Mouse (Mus musculus): ENCODE results near the gene Greb1. TPM values are rescaled to one million over a fixed set of nuclear protein-coding genes. Genes with fewer than 3 reads are reported as not detected.
A peak's percentile ranks its signal among the peaks of the same experiment; 100 is the strongest.

The Greb1 gene
- polyA plus RNA-seq, 1 experiment from 2014 or later: 5.6 TPM

DNA sequence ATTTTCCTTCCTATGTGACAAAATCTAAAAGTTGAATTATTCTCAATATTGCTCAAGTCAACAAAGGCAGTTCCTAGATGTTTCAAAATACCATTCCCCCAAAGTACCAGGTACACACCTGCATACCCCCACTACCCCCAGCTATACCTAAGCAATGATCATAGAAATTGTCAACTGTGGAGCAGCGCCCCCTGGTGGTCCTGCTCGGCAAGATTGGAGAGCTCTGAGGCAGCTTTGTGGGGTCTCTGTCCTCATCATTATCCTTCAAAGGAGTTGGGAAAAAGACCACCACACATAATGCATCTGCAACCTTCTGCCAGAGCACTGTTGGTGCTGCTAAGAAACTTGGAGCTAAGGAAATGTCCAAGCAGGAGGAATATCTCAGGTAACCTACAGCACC lies 46.4 kb downstream of the Greb1 start:
- WGBS: 2% methylated on average over 2 of the region's 2 CpGs
- no peak overlapping the region for H3K9ac ChIP-seq
- H3K9me3 ChIP-seq: no peaks in the 10 kb centered on the region
- no peaks in the 10 kb centered on the region for H3K27me3 ChIP-seq
- no peak overlapping the region for H3K4me2 ChIP-seq (replicated peaks)
- no peak for ATAC-seq (ENCODE audit: insufficient number of reproducible peaks, insufficient read depth, low FRiP score, low TSS enrichment)
- H3K27ac ChIP-seq: no peak overlapping the region
- H3K4me3 ChIP-seq: no peak overlapping the region
- no peaks in the 10 kb centered on the region for H3K4me1 ChIP-seq
- H3K36me3 ChIP-seq: no peaks in the 10 kb centered on the region

DNA sequence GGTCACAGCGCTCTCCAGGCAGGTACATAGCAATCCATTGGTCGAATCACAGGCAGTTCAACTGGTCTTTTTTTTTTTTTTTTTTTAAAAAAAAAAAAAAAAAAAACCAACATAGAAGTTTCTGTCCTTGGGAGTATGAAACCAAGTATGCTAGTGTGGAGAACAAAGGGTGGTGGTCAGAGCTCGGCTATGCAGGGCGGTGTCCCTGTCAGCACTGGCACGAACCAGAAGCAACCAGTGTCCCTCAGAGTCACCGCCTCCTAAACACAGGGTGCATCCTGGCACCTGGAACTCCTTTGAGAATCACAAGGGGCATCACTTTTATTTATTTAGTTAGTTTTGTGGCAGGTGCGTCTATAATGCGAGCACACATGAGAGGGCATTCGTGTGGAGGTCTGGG lies 47.1 kb downstream of the Greb1 start:
- WGBS: 83% methylated on average over 9 of the region's 9 CpGs
- ATAC-seq (ENCODE audit: insufficient number of reproducible peaks, insufficient read depth, low FRiP score, low TSS enrichment): no peak
- Histone ChIP-seq H3K36me3 (no peaks in the 10 kb centered on the region), H3K4me3 (no peak overlapping the region), H3K27ac (no peak overlapping the region), H3K4me2 (replicated peaks) (no peak overlapping the region), H3K4me1 (no peaks in the 10 kb centered on the region), H3K9ac (no peak overlapping the region), H3K9me3 (no peaks in the 10 kb centered on the region), H3K27me3 (no peaks in the 10 kb centered on the region)

DNA sequence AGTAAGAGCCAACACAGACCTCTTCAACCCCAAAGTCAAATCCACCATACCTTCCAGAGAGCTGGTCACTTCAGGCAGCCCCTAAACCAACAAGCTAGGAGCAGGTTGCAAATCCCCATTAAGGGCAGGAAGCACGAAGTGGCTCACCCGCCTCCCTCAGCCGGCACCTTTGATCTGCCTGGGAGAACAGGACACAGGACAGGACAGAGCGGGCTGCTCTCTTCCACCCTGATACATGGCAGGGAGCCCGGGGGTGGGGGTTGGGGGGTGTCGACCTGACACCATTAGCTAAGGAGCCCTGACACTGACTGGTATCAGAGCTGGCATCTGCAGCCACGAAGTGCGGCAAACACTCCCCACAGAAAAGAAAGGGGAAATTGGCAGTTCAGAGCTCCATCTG lies 47.6 kb downstream of the Greb1 start:
- Histone ChIP-seq H3K36me3 (no peaks in the 10 kb centered on the region), H3K9me3 (no peaks in the 10 kb centered on the region), H3K4me2 (replicated peaks) (no peak overlapping the region), H3K4me1 (no peaks in the 10 kb centered on the region), H3K9ac (no peak overlapping the region), H3K27me3 (no peaks in the 10 kb centered on the region), H3K4me3 (no peak overlapping the region), H3K27ac (no peak overlapping the region)
- WGBS: 49% methylated on average over 8 of the region's 8 CpGs
- 0 out of 2 replicates have a peak, but pooled peaks have one; percentile 6 for ATAC-seq (ENCODE audit: insufficient number of reproducible peaks, insufficient read depth, low FRiP score, low TSS enrichment)

GRCm38 (mm10) chr12:16752236-16752840 lies 48.3 kb downstream of the Greb1 start:
- H3K9me3 ChIP-seq: no peaks in the 10 kb centered on the region

GRCm38 (mm10) chr12:16751609-16752008 lies 49.1 kb downstream of the Greb1 start:
- H3K36me3 ChIP-seq: no peaks in the 10 kb centered on the region
- H3K27ac ChIP-seq: no peak overlapping the region
- no peak overlapping the region for H3K4me2 ChIP-seq (replicated peaks)
- H3K27me3 ChIP-seq: no peaks in the 10 kb centered on the region
- H3K9me3 ChIP-seq: no peaks in the 10 kb centered on the region
- no peak for ATAC-seq (ENCODE audit: insufficient number of reproducible peaks, insufficient read depth, low FRiP score, low TSS enrichment)
- H3K4me3 ChIP-seq: no peak overlapping the region
- no peak overlapping the region for H3K9ac ChIP-seq
- H3K4me1 ChIP-seq: no peaks in the 10 kb centered on the region
- WGBS: 89% methylated on average over 6 of the region's 6 CpGs

More at GRCm38 (mm10) chr12:16752236-16752840, 48.3 kb downstream of the Greb1 start:
- ATAC-seq (ENCODE audit: insufficient number of reproducible peaks, insufficient read depth, low FRiP score, low TSS enrichment): no peak
- Histone ChIP-seq H3K4me1 (no peaks in the 10 kb centered on the region), H3K9ac (no peak overlapping the region), H3K4me2 (replicated peaks) (no peak overlapping the region), H3K27ac (no peak overlapping the region), H3K27me3 (no peaks in the 10 kb centered on the region), H3K36me3 (no peaks in the 10 kb centered on the region), H3K4me3 (no peak overlapping the region)
- 79% methylated on average over 12 of the region's 12 CpGs for WGBS

DNA sequence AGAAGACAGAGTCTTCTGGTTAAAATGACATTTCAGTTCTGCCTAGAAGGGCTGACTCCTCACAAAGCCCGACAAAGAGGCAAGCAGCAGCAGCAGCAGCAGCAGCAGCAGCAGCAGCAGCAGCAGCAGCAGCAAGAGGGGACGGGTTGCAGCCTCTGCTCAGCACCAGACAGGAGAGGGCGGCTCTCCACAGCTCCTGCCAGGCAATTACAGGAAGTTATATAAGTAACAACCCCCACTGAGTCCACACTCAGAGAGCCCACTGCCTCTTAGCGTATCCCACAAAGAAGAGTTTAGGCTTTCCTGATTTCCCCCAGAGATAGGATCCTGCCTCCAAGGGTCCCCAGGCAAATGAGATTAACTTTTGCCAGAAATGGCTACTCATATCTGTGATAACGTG lies 60.6 kb downstream of the Greb1 start:
- Histone ChIP-seq H3K9ac (0 out of 2 replicates have a peak overlapping the region, but pooled peaks have one; percentile 1), H3K9me3 (no peaks in the 10 kb centered on the region), H3K4me3 (no peak overlapping the region), H3K36me3 (no peaks in the 10 kb centered on the region), H3K4me1 (peaks cover 12% of the 10 kb centered on the region; the same call in 1 of the 2 replicates), H3K4me2 (replicated peaks) (no peak overlapping the region), H3K27ac (no peak overlapping the region), H3K27me3 (no peaks in the 10 kb centered on the region)
- no peak for ATAC-seq (ENCODE audit: insufficient number of reproducible peaks, insufficient read depth, low FRiP score, low TSS enrichment)
- 22% methylated on average over 5 of the region's 5 CpGs for WGBS

DNA sequence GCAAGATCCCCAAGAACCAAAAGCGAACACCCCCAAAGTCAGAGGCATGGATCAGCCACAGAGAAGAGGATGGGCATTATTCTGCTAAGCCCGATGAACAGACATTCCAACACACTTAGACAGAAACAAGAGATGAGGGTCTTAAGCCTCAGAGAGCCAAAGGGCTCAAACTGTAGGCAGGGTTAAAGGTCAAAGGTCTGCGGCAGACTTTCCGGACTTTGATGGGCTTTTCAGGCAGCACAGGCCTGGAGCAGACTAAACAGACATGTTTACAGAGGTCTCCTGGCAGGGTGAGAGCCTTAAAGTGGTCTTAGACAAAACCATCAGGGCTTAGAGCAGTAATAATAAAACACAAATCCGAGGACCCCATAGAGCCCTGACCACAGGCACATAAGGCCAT lies 63.4 kb downstream of the Greb1 start:
- H3K27ac ChIP-seq: no peak overlapping the region
- no peaks in the 10 kb centered on the region for H3K9me3 ChIP-seq
- H3K36me3 ChIP-seq: no peaks in the 10 kb centered on the region
- H3K4me2 ChIP-seq (replicated peaks): no peak overlapping the region
- H3K4me1 ChIP-seq: peaks cover 17% of the 10 kb centered on the region; the same call in 1 of the 2 replicates
- no peak for ATAC-seq (ENCODE audit: insufficient number of reproducible peaks, insufficient read depth, low FRiP score, low TSS enrichment)
- H3K9ac ChIP-seq: no peak overlapping the region
- 19% methylated on average over 5 of the region's 5 CpGs for WGBS
- H3K4me3 ChIP-seq: no peak overlapping the region
- no peaks in the 10 kb centered on the region for H3K27me3 ChIP-seq

GRCm38 (mm10) chr12:16734698-16735097 lies 66.0 kb downstream of the Greb1 start:
- no peak overlapping the region for H3K9ac ChIP-seq
- no peaks in the 10 kb centered on the region for H3K9me3 ChIP-seq
- H3K4me1 ChIP-seq: peaks cover 19% of the 10 kb centered on the region; the same call in 1 of the 2 replicates
- ATAC-seq (ENCODE audit: insufficient number of reproducible peaks, insufficient read depth, low FRiP score, low TSS enrichment): no peak
- H3K36me3 ChIP-seq: no peaks in the 10 kb centered on the region
- H3K27ac ChIP-seq: no peak overlapping the region
- 85% methylated on average over 3 of the region's 3 CpGs for WGBS
- no peaks in the 10 kb centered on the region for H3K27me3 ChIP-seq
- no peak overlapping the region for H3K4me3 ChIP-seq
- H3K4me2 ChIP-seq (replicated peaks): no peak overlapping the region

DNA sequence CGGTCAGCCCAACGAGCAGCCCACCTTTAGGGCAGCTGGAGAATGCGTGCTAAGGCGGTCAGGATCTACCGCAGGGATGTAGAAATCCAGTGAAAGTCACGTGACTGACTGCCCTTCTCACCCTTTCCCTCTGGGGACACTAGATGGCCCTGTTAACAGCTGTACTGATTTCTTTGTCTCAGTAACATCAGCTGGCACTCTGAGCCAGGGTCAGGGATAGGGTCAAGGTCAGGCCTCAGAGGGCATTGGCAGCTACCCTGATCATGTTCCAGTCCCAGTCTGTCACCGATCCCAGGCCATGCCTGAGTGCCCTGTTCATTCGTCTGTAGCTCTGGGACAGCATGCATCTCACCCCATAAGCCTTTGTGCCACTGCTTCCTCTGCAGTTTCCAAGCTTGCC lies 66.7 kb downstream of the Greb1 start:
- H3K4me2 ChIP-seq (replicated peaks): no peak overlapping the region
- H3K4me1 ChIP-seq: peaks cover 19% of the 10 kb centered on the region; the same call in 1 of the 2 replicates
- H3K4me3 ChIP-seq: no peak overlapping the region
- 27% methylated on average over 8 of the region's 8 CpGs for WGBS
- H3K27ac ChIP-seq: no peak overlapping the region
- no peaks in the 10 kb centered on the region for H3K36me3 ChIP-seq
- ATAC-seq (ENCODE audit: insufficient number of reproducible peaks, insufficient read depth, low FRiP score, low TSS enrichment): no peak
- no peaks in the 10 kb centered on the region for H3K27me3 ChIP-seq
- no peaks in the 10 kb centered on the region for H3K9me3 ChIP-seq
- H3K9ac ChIP-seq: no peak overlapping the region

GRCm38 (mm10) chr12:16731121-16731741 lies 69.5 kb downstream of the Greb1 start:
- Histone ChIP-seq H3K4me2 (replicated peaks) (no peak overlapping the region), H3K27me3 (no peaks in the 10 kb centered on the region), H3K4me3 (no peak overlapping the region), H3K4me1 (peaks cover 14% of the 10 kb centered on the region; the same call in 1 of the 2 replicates), H3K27ac (no peak overlapping the region), H3K9ac (no peak overlapping the region), H3K9me3 (no peaks in the 10 kb centered on the region), H3K36me3 (no peaks in the 10 kb centered on the region)
- WGBS: 46% methylated on average over 11 of the region's 11 CpGs
- no peak for ATAC-seq (ENCODE audit: insufficient number of reproducible peaks, insufficient read depth, low FRiP score, low TSS enrichment)

DNA sequence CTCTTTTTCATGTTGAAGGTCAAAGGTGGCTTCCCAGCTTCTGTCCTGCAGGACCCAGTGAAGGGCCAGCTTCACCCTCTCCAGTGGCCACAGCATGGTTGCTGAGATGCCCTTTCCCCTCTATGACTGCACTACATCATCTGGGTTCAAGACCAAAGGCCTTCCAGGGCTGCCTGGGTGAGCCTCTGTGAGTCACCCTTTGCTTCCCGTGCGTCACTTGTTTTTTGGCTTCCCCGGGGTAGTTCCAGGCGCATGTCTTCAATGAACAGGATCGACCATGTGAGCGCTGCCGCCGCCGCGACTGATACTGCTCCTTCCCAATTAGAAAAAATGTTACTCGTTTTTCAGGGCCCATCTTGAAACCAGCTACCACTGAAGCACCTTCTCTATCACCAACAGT lies 70.5 kb downstream of the Greb1 start:
- no peak overlapping the region for H3K9ac ChIP-seq
- ATAC-seq (ENCODE audit: insufficient number of reproducible peaks, insufficient read depth, low FRiP score, low TSS enrichment): no peak
- H3K36me3 ChIP-seq: no peaks in the 10 kb centered on the region
- no peaks in the 10 kb centered on the region for H3K9me3 ChIP-seq
- no peaks in the 10 kb centered on the region for H3K27me3 ChIP-seq
- peaks cover 14% of the 10 kb centered on the region; the same call in 1 of the 2 replicates for H3K4me1 ChIP-seq
- no peak overlapping the region for H3K4me3 ChIP-seq
- H3K4me2 ChIP-seq (replicated peaks): no peak overlapping the region
- no peak overlapping the region for H3K27ac ChIP-seq
- 90% methylated on average over 11 of the region's 11 CpGs for WGBS

- no peak overlapping the region for H3K9ac ChIP-seq
- 89% methylated on average over 5 of the region's 5 CpGs for WGBS
- no peaks in the 10 kb centered on the region for H3K36me3 ChIP-seq
- H3K4me2 ChIP-seq (replicated peaks): no peak overlapping the region
- peaks cover 16% of the 10 kb centered on the region; the same call in 1 of the 2 replicates for H3K4me1 ChIP-seq
- no peak for ATAC-seq (ENCODE audit: insufficient number of reproducible peaks, insufficient read depth, low FRiP score, low TSS enrichment)
- H3K27ac ChIP-seq: no peak overlapping the region
- no peak overlapping the region for H3K4me3 ChIP-seq
- no peaks in the 10 kb centered on the region for H3K9me3 ChIP-seq
- H3K27me3 ChIP-seq: no peaks in the 10 kb centered on the region
Observed at GRCm38 (mm10) chr12:16728221-16728620, 72.5 kb downstream of the Greb1 start.
